Mouse (Mus musculus): Measurements from ENCODE around the gene Ppy. TPM values are rescaled to one million over a fixed set of nuclear protein-coding genes. Genes with fewer than 3 reads are reported as not detected.
A peak's percentile ranks its signal among the peaks of the same experiment; 100 is the strongest.

The Ppy gene
- total RNA-seq, 2 experiments from 2014 or later = not detected

- DNase-seq (ENCODE audit: low spot score in 2 of 2) = peak; percentile 68 to 76
Measured at GRCm38 (mm10) chr11:102089088-102089808, 11.9 kb downstream of the Ppy start.

GRCm38 (mm10) chr11:102087931-102088898 is 12.9 kb downstream of the Ppy start, which contains the start of gene Mpp2:
TSS of gene Mpp2 (minus strand) at chr11:102088515.
- DNase-seq (ENCODE audit: low spot score in 2 of 2) = peak; percentile 74 to 82

- DNase-seq (ENCODE audit: low spot score in 2 of 2) = peak; percentile 85 to 87
Measured at GRCm38 (mm10) chr11:102087081-102087751, 13.9 kb downstream of the Ppy start.

- DNase-seq (ENCODE audit: low spot score in 2 of 2) = peak; percentile 65 to 80
Measured at GRCm38 (mm10) chr11:102086331-102086730, 14.8 kb downstream of the Ppy start.

GRCm38 (mm10) chr11:102084159-102084558 is 17.0 kb downstream of the Ppy start:
- DNase-seq (ENCODE audit: low spot score in 2 of 2) = no peak

- peak in 1 of 2 experiments; percentile 54 for DNase-seq (ENCODE audit: low spot score in 2 of 2)
Measured at GRCm38 (mm10) chr11:102083193-102083592, 17.9 kb downstream of the Ppy start.

GRCm38 (mm10) chr11:102082322-102082721 is 18.8 kb downstream of the Ppy start:
- peak; percentile 73 to 76 for DNase-seq (ENCODE audit: low spot score in 2 of 2)

GRCm38 (mm10) chr11:102073722-102074121 is 27.4 kb downstream of the Ppy start:
- no peak for DNase-seq (ENCODE audit: low spot score in 2 of 2)

- no peak for DNase-seq (ENCODE audit: low spot score in 2 of 2)
Measured at GRCm38 (mm10) chr11:102072729-102073128, 28.4 kb downstream of the Ppy start.

- no peak for DNase-seq (ENCODE audit: low spot score in 2 of 2)
Measured at GRCm38 (mm10) chr11:102070426-102070825, 30.7 kb downstream of the Ppy start.

GRCm38 (mm10) chr11:102069633-102070032 is 31.5 kb downstream of the Ppy start:
- no peak for DNase-seq (ENCODE audit: low spot score in 2 of 2)

- no peak for DNase-seq (ENCODE audit: low spot score in 2 of 2)
Measured at GRCm38 (mm10) chr11:102068969-102069368, 32.1 kb downstream of the Ppy start.

GRCm38 (mm10) chr11:102063076-102063475 is 38.0 kb downstream of the Ppy start:
- no peak for DNase-seq (ENCODE audit: low spot score in 2 of 2)

GRCm38 (mm10) chr11:102061941-102062473 is 39.1 kb downstream of the Ppy start:
- no peak for DNase-seq (ENCODE audit: low spot score in 2 of 2)

- DNase-seq (ENCODE audit: low spot score in 2 of 2) = peak; percentile 74 to 80
Measured at GRCm38 (mm10) chr11:102061236-102061940, 39.7 kb downstream of the Ppy start.

- peak; percentile 59 to 62 for DNase-seq (ENCODE audit: low spot score in 2 of 2)
Measured at GRCm38 (mm10) chr11:102053847-102054246, 47.3 kb downstream of the Ppy start.

- no peak for DNase-seq (ENCODE audit: low spot score in 2 of 2)
Measured at GRCm38 (mm10) chr11:102053183-102053582, 47.9 kb downstream of the Ppy start.

- no peak for DNase-seq (ENCODE audit: low spot score in 2 of 2)
Measured at GRCm38 (mm10) chr11:102052697-102053096, 48.4 kb downstream of the Ppy start.

- DNase-seq (ENCODE audit: low spot score in 2 of 2) = no peak
Measured at GRCm38 (mm10) chr11:102051954-102052353, 49.2 kb downstream of the Ppy start.

GRCm38 (mm10) chr11:102051541-102051940 is 49.6 kb downstream of the Ppy start:
- no peak for DNase-seq (ENCODE audit: low spot score in 2 of 2)
